Mouse (Mus musculus) c-Kit-positive CD71-positive TER-119-positive erythroid progenitor cells, embryonic 14.5 days (primary cell): ENCODE measurements around the gene 5730455P16Rik.
"Not testable (repeated sequence)": the region's sequence is repeated elsewhere in the genome, so short reads cannot be mapped to it uniquely, and the experiment has no call there.

Experiments
- DNase-seq: peaks from one replicate; pipeline ENCODE4 v3.0.0-alpha.2; 2013; ENCODE audit warnings: low spot score

5730455P16Rik gene

DNA sequence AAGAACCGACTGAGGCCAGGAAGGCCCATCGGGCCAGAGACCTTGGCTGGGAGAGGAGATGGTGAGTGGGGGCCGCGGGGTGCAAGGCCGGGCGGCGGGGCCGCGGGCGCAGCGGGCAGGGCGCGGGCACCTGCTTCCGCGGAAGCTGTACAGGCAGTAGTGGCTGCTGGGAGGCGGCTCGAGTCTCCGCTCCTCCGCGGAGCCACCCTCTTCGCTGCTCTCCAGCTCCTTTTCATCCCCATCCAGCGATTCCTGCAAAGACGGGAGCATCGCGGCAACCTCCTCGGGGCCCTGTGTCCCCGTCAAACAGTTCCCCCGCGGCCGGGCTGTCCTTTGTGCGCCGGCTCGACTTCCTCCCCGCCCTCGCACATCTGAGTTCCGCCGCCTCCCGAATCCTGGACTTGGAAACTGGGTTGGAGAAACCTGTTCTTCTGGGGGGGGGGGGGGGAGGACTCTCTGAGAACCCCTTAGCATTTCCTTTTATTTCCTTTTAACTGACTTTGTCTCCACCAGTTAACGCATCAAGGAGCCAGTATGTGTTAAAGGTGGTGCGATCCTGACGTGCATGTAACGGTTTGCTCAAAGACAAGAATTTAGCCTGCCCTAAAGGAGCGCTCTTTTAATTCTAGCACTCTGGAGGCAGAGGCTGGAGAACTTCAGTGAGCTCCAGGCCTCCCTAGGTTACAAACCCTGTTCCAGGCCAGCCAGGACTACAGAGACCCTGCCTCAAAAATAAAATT is at the start of gene 5730455P16Rik:
5730455P16Rik (minus strand) TSS at position 323 of the 740 bp plus-strand sequence.
- peak; percentile 80 for DNase-seq

DNA sequence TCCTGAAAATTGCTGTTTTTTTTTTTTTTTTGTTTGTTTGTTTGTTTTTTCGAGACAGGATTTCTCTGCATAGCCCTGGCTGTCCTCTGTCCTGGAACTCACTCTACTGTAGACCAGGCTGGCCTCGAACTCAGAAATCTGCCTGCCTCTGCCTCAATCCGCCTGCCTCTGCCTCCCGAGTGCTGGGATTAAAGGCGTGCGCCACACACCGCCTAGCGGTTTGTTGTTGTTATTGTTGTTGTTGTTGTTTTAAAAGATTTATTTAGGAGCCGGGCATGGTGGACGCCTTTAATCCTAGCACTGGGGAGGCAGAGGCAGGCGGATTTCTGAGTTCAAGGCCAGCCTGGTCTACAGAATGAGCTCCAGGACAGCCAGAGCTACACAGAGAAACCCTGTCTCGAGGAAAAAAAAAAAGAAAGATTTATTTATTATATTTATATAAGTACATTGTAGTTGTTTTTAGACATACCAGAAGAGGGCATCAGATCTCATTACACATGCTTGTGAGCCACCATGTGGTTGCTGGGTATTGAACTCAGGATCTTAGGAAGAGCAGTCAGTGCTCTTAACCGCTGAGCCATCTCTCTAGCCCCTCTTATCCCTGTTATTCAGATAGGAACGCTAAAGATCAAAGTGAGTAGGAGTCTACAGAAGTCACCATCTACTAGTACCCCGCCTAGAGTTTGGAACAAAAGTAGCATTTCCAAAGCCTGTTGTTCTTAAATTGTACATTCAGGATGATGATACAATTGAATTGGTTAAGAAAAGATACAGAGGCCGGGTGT is 48.4 kb upstream of the 5730455P16Rik start:
- not testable (repeated sequence) for DNase-seq

DNA sequence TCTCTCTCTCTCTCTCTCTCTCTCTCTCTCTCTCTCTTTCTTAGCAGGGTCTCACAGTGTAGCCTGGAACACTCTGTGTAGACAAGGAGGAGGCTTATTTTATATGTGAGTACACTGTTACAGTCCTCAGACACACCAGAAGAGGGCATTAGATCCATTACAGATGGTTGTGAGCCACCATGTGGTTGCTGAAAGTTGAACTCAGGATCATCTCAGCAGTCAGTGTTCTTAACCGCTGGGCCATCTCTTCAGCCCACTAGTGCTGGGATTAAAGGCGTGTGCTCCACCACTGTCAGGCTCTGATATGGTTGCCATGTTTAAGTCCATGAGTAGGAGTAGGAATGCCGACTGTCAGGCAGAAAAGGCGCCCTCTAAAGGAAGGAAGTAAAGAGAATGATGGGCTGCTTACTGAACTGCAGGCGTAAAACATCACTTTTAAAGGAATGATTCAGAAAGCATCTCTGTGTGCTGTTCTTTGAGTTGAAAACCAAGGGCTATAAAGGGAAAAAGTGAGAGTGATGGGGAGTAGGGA is 47.5 kb upstream of the 5730455P16Rik start:
- no peak for DNase-seq

DNA sequence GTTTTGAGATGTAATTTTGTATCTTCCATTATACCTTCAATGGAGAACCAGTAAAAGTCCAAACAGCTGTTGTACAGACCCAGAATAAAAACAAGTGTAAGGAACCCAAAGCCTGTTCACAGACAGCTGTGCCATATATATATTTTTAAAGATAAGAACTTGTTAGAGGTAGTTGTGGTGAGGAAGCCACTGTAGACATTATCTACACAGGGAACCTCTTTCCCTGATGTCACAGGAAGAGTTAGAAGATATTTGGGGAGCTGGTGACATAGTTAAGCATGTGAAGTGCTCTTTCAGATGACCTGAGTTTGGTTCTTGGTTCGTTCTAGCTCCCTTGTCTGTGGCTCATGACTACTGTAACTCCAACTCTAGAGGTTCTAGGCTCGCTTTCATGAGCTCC is 46.9 kb upstream of the 5730455P16Rik start:
- DNase-seq = no peak

DNA sequence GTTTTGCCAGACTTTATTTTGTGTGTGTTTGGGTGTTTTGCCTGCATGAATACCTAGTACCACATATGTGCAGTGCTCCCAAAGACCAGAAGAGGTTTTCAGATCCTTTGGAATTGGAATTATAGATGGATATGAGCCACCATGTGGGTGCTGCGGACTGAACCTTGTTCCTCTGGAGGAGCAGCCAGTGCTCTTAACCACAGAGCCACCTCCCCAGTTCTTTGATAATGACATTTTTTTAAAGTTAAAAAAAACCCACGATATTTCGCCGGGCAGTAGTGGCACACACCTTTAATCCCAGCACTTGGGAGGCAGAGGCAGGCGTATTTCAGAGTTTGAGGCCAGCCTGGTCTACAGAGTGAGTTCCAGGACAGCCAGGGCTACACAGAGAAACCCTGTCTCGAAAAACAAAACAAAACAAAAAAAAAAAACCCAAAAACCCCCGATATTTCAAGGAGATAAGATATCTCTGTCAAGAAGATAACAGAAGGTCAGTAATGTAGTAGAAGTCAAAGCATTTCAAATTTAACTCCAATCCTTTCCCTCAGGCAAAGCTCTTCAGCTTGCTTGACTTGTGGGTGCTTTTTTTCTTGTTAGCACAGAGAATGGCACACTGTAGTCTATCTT is 43.7 kb upstream of the 5730455P16Rik start:
- no peak for DNase-seq

DNA sequence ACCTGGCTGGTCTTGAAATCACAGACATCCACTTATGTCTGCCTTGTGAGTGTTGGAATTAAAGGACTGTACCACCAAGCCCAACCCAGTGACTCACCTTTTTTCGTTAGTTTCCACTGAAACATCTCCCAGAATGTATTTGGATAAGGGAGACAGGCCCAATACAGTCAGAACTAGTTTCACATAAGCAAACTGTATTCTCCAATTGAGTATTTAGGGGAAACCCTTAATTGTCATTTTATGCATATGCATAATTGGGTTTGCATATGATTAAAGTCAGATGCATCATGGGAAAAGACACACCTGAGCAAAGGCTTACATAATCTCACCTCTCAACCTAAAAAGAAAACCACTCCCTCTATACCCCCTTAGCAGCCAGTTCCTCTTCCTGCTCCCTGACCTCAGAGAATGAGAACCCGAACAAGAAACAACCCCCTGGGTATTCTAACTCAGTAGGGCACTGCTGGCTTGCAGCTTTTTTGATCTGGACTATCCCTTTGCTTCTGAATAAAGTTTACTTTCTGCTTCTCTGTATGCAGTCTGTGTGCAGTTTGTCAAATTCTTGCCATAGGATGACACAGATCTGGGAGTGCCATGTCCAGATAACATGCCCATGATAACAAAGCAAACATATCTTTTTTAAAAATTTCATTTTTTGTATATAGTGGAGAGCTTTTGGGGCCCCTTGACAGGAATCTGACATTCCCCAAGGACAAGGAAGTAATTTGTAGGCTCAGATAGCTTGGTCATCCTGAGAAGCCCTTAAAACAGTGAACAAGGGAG is 42.6 kb upstream of the 5730455P16Rik start:
- no peak for DNase-seq

DNA sequence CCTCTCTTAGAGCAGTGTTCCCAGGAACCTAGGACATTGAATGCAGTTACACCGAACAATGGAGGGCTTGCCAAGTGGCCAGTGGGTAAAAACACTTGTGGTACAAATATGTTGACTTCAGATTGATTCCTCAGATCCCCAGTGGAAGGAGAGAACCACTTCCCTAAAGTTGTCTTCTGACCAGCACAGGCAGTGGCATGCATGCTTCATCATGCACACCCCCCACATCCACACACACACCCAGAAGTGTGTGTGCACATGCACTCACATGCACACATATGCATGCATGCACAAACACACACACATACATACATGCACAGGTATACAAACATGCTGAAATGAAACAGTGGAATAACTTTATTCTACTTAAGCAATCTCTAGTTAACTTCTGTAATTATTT is 41.9 kb upstream of the 5730455P16Rik start:
- DNase-seq = no peak

DNA sequence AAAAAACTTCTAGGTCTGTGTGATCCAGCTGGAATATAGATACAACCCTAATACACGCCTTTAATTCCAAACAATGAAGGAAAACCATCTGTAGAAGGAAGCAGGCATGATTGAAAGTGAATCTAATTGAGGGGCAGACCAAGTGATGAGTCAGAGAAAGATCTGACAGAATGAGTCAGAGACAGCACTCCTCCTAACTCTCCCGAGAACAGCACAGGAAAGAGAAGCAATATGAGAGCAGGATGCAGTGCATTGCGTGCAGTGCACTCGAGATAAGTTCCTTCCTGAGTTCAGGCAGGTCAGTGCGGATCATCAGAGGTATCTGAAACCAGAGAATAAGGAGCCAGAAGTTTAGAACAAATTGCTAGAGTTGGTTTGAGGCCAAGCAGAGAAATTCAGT is 39.3 kb upstream of the 5730455P16Rik start:
- no peak for DNase-seq

DNA sequence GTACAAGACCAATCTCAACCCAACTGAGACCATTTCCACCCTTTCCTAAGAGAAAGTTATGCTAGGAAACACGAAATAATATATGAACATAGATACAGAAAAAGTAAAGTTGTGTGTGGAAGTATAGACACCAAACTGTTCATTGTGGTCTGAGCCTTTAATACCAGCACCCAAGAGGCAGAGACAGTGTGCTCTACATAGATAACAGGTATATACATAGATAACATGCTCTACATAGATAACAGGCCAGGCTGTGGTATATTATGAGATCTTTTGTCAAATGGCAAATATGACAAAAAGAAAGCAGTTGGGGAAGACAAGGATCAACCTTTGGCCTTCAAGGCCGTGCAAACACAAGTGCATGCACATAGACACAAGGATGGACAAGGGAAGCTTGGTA is 32.5 kb upstream of the 5730455P16Rik start:
- DNase-seq = no peak

DNA sequence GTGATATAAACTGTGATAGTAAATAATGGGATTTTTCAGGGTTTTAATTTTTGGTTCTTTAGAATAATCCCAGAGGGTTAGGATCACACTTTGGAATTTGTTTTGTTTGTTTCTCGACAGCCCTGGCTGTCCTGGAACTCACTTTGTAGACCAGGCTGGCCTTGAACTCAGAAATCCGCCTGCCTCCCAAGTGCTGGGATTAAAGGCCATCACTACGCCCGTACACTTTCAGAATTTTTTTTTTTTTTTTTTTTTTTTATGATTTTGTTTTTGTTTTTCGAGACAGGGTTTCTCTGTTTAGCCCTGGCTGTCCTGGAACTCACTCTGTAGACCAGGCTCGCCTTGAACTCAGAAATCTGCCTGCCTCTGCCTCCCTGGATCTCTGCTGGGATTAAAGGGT is 30.0 kb upstream of the 5730455P16Rik start:
- not testable (repeated sequence) for DNase-seq

DNA sequence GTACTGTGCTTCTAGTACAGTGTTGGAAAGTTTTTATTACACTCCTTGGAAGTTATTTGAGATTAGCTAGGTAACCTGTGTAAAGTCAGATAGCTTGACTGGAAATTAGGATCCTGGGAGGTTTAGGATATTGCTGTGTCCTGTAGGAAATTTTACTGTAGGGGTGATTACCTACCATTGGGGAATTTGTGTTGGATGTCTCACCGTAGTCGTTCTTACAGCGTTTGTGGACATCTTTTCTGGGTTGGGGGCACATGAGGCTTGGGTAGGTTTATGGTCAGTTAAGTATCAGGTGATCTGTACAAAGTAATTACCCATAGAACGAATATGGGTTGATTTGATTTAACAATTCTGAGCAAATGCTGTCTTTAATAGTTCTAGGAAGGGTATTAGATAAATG is 18.8 kb upstream of the 5730455P16Rik start:
- DNase-seq = no peak

DNA sequence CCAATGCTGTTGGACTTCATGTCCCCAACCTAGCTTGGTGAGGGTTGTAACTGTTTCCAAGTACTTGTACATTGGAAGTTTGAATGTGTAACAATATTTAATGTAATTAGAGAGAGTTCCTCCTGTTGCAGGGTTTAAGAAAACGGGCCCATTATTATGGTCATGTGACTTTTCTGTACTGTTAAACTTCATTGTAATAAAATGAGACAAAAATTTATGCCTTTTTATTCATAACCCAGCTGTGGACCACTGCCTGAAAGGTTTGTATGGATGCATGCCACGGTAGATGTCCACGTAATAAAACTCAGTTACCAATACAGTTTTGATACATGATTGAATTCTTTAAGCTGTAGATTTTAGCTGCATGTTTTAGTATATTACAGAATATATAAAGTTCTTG is 18.1 kb upstream of the 5730455P16Rik start:
- no peak for DNase-seq

DNA sequence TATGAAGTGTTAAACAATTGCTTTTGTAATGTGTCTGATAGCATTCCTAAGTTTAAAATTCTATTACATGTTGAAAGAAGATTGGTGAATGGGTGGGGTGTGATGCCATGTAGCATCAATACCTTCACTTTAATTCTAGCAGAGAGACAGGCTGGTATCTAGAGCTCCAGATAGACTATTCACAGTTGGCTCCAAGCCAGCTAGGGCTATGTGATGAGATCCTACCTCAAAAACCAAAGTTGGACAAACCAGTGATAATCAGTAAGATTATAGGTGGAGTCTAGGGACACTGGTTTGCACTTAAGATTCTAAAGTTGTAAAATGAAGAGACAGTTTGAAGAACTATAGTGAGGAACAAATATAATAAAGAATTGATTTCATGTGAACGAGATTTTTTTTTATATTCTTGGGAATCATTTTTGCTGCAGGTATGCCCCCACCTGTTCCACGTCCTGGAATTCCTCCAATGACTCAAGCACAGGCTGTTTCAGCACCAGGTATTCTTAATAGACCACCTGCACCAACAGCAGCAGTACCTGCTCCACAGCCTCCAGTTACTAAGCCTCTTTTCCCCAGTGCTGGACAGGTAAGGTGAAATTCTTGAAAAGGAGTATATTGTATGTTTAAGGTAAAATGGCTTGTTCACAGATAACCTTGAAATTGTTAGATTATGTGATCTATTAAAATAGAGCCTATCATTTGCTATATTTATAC is 13.7 kb upstream of the 5730455P16Rik start:
- no peak for DNase-seq

DNA sequence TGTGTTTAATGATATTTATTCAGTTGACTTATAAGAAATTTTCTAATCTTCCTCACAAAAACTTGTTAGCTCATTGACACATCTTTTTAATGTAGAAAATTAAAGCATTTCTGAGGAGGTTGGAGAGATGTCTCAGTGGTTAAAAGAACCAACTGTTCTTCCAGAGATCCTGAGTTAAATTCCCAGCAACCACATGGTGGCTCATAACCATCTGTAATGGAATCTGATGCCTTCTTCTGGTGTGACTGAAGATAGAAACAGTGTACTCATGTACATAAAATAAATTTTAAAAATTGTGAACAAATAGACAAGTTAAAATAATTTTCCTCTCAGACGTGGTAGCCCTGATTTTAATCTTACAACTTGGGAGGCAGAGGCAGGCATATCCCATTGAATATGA is 12.1 kb upstream of the 5730455P16Rik start:
- no peak for DNase-seq

DNA sequence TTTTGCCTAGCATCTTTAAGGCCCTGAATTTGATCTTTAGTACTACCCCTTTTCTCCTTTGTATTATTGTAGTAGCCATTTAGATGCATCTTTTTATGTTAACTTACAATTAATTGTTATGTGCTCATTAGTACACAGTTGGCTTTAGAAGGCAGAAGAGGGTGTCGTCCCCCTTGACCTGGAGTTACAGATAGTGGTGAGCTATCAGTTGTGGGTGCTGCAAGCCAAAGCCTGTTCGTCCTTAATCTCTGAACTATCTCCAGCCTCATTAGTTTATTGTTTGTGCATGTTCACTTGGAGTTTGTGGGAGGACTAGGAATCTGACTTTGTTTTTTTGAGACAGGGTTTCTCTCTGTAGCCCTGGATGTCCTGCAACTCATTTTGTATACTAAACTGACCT is 9.0 kb upstream of the 5730455P16Rik start:
- no peak for DNase-seq

DNA sequence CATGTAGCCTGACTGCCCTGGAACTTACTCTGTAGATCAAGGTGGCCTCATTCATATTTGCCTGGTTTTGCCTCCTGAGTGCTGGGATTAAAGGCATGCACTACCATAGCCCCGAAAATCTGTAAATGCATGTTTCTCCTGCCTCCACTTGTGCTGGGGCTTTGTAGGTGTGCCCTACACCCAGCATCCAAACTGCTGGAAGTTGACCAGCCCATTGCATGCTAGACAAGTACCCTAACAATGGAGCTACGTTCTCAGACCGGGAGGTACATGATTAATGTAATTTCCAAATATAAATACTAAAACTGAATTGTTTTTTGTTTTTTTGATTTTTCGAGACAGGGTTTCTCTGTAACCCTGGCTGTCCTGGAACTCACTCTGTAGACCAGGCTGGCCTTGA is 7.2 kb upstream of the 5730455P16Rik start:
- DNase-seq = no peak

DNA sequence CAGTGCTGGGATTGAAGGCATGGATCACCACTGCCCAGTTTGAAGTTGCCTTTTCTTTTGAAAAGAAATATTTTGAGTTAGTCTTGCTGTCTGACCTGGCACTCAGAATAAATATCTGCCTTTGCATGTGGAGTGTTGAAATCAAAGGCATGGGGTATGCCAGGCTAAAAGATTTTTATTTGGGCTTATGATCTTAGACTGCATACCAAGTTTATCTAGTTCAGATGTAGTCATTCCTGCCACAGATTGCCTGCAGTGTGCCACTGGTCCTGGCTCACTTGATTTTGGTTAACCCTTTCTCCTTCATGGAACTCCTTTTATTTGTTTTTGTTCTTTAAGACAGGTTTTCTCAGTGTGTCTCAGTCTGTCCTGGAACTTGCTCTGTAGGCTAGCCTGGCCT is 6.6 kb upstream of the 5730455P16Rik start:
- no peak for DNase-seq

DNA sequence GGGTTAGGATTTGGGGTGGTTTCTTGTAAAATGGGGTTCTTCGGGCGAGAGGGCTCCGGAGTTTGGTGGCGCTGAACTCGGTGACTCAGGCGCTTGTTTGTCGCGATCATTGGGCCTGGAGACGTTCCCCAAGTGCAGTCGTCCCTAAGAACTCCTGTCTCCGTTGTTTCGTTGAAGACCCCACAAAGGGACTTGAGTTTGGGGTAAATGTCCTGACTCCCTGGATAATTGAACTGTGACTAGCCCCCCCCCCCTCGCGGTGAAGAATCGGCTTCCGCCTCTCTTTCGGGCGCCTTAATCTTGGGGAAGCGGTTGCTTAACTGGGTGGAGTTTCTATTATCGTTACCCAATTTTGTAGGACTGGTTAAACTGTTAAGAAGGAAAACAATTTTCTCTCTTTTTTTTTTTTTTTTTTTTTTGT is 5.8 kb upstream of the 5730455P16Rik start:
- peak; percentile 79 for DNase-seq

DNA sequence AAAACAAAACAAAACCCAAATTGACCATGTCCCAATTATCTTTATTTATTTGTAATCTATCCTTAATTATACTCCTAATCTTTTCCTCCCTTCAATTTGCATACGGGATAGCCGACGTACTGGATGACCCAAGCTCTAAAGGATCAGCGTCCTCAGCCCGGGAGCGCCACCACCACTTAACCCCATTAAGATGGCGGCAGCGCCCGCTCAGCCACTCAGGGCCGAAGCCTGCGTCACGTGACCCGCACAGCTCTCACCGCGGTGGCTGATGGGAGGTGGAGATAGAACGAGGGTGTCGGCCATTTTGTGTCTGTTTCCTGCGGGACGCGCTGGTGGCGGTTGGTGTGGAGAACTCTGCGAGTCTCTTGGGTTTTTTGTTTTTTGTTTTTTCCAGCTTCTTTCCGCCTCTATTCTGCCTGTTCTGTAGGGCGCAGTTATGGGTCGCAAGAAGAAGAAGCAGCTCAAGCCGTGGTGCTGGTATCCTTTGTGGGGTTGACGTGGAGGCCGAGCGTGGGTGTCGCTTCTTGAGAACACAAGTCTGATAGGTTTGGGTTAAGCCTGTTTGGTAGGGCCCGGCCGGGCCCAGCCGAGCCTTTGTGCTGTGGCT is 5.3 kb upstream of the 5730455P16Rik start, which contains the start of gene Zfp207:
Zfp207 (plus strand) TSS at position 261 of the 607 bp plus-strand sequence.
- DNase-seq = peak; percentile 95

DNA sequence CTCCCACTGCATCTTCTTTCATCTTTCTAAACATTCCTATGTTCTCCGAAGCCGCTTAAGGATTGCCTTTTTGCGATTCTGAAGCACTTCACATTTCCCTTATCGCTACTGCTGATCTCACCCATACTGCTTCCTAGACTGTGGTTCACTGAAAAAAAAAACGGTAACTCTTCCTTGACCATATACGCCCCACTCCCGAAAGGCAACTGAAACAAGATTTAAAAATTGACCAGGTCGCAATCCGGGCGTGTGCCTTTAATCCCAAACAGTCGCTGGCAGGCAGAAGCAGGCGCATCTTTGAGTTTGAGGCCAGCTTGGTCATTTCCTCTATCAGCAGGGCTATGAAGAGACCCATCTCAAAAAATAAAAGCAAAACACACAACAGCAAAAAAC is 4.8 kb upstream of the 5730455P16Rik start:
- peak; percentile 71 for DNase-seq

DNA sequence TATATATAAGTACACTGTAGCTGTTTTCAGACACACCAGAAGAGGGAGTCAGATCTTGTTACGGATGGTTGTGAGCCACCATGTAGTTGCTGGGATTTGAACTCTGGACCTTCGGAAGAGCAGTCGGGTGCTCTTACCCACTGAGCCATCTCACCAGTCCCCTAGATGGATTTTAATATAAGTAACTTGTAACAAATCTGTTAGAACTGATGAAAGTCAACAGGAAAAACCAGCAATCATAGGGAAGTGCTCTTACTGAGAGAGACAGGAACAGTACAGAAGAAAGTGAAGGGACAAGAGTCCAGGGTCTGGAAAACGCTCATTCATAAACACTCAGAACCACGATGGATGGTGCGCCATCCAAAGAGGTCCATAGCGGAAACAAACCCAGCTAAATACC is 1.4 kb upstream of the 5730455P16Rik start:
- DNase-seq = not testable (repeated sequence)
